Mouse (Mus musculus): ENCODE measurements around the gene Pofut2. TPM values are rescaled to one million over a fixed set of nuclear protein-coding genes. Genes with fewer than 3 reads are reported as not detected.

Gene Pofut2
- 119 and 137 TPM in 2 replicates for polyA plus RNA-seq (2016; fragmentation: Nextera tagmentation; extraction: Ambion mirVana)

DNA sequence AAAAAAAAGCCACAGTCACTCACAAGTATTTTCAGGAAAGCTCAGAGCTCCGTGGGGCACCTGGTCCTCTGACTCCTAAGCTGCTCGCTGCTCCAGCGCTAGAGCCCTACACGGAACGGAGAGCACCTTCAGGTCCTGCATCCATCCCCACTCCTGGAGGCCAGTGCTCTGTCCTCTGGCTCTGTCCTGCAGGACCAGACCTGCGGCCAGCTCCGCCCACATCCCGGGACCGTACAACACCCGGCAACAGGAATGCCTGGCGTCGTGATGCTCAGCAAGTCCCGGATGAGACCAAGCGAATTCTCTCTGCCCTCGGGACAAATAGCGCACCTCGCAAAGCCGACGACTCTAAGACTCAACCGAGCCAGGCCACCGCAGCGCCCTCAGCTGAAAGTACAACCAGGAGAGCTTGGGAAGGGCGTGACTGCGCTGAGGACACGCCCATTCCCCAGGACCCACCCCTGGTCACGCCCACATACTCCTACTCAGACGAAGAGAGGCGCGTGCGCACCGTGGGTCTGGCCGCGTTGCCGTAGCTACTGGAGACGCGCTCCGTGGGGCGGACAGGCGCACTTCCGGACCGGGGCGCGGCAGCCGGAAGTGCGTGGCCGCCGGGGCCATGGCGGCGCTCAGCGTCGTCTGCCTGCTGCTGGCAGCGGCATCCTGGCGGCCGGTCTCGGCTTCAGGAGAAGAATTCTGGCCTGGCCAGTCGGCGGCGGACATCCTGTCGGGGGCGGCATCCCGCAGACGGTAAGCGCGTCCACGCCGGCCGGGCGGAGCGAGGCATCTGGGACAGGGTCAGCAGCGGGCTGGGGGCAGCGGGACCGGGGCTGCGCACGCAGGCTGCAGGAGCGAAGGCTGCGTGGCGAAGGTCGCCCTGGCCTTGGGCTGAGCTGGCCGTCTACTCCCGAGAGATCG is at the start of gene Pofut2:
TSS of gene Pofut2 (plus strand) at position 515 of the 918 bp plus-strand sequence.
- Histone ChIP-seq H3K4me3 (peak within 1 kb of the TSS; percentile 83), H3K27me3 (ENCODE audit: insufficient read depth, poor library complexity, severe bottlenecking) (0 out of 2 replicates have a peak, but pooled peaks cover 9% of the 10 kb centered on the region), H3K4me1 (peaks cover 24% of the 10 kb centered on the region), H3K9me3 (no peaks in the 10 kb centered on the region), H3K27ac (peak within 1 kb of the TSS; percentile 97), H3K36me3 (peaks cover 38% of the 10 kb centered on the region)
- WGBS: under 1% methylated on average over 81 of the region's 81 CpGs
- DNase-seq (ENCODE audit: low spot score): peak; percentile 99

DNA sequence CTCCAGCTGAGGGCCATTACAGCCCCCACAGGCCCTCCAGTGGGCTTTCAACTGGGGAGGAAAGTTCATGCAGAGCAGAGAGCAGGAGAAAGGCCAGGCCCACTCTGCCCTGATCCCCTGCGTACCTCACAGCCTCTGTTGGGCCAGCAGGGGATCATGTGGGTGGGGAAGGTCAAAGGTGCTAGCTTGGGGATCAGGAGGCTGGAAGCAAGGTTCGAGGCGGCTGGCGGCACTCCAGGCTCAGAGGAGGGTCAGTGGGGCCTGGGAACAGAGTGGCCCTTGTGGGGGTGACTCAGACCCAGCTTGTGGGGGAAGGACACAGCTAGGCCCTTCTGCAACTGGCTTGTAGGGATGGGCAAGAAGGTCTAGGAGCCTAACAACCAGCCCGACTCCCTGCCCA is 49.8 kb upstream of the Pofut2 start:
- 58% methylated on average over 5 of the region's 5 CpGs for WGBS
- Histone ChIP-seq H3K4me1 (peaks cover 72% of the 10 kb centered on the region), H3K4me3 (no peak overlapping the region)

DNA sequence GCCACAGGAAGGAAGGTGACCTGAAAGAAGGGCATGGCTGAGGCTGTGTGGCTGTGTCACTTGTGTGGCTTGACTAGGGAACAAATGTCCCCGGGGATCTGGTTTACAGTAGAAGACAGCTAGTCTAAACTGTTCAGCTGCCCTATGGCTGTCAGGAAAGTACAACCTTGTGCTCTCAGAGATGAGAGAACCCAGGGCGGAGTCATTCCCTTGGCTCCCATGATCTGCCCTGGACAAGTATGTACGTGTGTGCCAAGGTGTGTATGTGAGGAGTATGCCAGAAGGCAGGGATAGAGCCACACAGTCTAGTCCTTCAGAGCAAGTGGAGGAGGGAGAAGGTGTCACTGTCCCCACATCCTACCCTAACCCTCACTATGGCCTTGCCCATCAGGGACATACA is 48.4 kb upstream of the Pofut2 start:
- peaks cover 76% of the 10 kb centered on the region for H3K4me1 ChIP-seq
- 91% methylated on average over 3 of the region's 3 CpGs for WGBS

More for the DNA sequence above, 49.8 kb upstream of the Pofut2 start:
- Histone ChIP-seq H3K27me3 (ENCODE audit: insufficient read depth, poor library complexity, severe bottlenecking) (no peaks in the 10 kb centered on the region), H3K9me3 (no peaks in the 10 kb centered on the region), H3K27ac (peak overlapping the region; percentile 73), H3K36me3 (no peaks in the 10 kb centered on the region)
- DNase-seq (ENCODE audit: low spot score): no peak

DNA sequence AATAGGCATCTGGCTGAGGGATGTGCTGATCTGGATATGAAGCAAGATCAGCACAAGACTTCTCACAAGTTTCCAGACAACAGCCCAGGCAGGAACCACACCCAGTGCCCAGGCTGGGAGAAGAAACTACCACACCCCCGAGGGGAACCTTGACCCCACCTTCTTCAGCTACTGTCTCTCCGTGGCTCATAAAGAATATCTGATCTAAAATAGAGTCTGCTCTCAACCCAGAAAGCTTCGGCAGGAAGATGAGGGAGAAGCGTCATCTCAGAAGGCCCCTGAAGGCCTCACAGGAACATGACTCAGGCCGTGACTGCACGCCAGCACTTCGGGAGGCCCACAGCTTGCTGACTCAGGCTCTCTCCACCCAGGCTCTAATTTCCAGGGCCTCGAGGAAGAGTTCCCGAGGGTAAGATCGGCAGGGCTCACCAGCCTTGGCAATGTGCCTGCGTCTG is 47.9 kb upstream of the Pofut2 start:
- no peak overlapping the region for H3K4me3 ChIP-seq
- H3K27ac ChIP-seq: peak overlapping the region; percentile 73
- H3K27me3 ChIP-seq (ENCODE audit: insufficient read depth, poor library complexity, severe bottlenecking): no peaks in the 10 kb centered on the region
- peak; percentile 85 for DNase-seq (ENCODE audit: low spot score)
- H3K4me1 ChIP-seq: peaks cover 81% of the 10 kb centered on the region
- H3K36me3 ChIP-seq: no peaks in the 10 kb centered on the region
- WGBS: 41% methylated on average over 11 of the region's 11 CpGs
- H3K9me3 ChIP-seq: no peaks in the 10 kb centered on the region

More for the DNA sequence above, 48.4 kb upstream of the Pofut2 start:
- Histone ChIP-seq H3K27ac (peak overlapping the region; percentile 73), H3K9me3 (no peaks in the 10 kb centered on the region), H3K36me3 (no peaks in the 10 kb centered on the region), H3K4me3 (no peak overlapping the region), H3K27me3 (ENCODE audit: insufficient read depth, poor library complexity, severe bottlenecking) (no peaks in the 10 kb centered on the region)
- no peak for DNase-seq (ENCODE audit: low spot score)

DNA sequence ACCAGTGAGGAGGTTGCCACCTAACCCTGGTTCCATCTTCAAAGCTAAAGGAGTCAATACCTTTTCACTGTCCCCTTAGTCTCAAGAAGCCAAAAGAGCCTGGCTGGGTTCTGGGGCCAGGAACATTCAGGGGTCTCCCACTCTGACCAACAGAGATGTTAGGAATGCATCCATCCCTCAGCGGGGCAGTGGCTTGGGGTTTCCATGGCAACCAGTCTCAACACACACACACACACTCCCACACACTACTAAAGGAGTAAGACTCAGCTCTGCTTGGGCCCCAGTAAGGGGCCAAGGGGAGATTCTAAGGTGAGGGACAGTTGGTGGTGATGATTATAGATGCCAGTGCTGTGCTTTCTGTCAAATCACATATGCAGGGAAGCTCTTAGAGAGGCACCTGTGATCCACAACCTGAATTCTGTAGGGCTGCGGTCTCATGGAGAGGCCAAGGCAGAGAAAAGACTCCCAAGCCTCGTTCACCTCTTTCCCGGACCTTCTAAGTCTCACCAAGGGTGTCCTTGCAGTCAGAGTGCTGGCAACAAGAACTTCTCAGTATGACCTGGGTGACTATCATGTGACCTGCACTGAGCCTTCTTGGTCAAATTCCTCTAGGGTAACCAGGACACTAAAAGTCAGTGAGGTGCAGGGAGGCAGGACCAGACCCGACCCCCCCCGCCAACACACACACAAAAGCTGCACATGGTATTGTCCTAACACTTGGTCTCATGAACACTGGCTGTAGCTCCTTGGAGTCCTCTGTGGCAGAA is 46.5 kb upstream of the Pofut2 start:
- Histone ChIP-seq H3K4me3 (no peak overlapping the region), H3K27ac (peak overlapping the region; percentile 73), H3K36me3 (no peaks in the 10 kb centered on the region), H3K27me3 (ENCODE audit: insufficient read depth, poor library complexity, severe bottlenecking) (no peaks in the 10 kb centered on the region), H3K9me3 (no peaks in the 10 kb centered on the region), H3K4me1 (peaks cover 84% of the 10 kb centered on the region)
- WGBS: 74% methylated on average over 6 of the region's 6 CpGs
- DNase-seq (ENCODE audit: low spot score): no peak

DNA sequence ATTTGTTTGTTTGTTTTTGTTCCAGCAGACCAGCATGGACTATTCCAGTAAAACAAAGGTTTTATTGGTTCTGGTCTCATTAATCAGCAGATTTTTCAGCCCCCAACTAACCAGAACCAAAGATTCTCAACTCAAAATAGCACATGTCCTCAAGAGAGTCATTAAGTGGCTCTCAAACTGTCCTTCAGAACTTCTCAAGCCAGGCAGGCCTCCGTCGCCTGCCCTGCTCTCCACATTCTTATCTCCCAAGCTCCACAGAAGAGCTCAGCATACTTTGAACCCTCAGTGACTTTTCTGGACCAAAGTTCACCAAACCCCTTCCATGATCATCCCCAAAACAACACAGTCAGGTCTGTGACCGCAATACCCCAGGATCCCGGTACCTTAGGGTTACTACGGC is 45.5 kb upstream of the Pofut2 start:
- 69% methylated on average over 5 of the region's 5 CpGs for WGBS
- no peaks in the 10 kb centered on the region for H3K36me3 ChIP-seq
- no peak overlapping the region for H3K4me3 ChIP-seq
- H3K27ac ChIP-seq: peak overlapping the region; percentile 73
- peaks cover 89% of the 10 kb centered on the region for H3K4me1 ChIP-seq
- no peaks in the 10 kb centered on the region for H3K9me3 ChIP-seq
- no peaks in the 10 kb centered on the region for H3K27me3 ChIP-seq (ENCODE audit: insufficient read depth, poor library complexity, severe bottlenecking)
- no peak for DNase-seq (ENCODE audit: low spot score)

DNA sequence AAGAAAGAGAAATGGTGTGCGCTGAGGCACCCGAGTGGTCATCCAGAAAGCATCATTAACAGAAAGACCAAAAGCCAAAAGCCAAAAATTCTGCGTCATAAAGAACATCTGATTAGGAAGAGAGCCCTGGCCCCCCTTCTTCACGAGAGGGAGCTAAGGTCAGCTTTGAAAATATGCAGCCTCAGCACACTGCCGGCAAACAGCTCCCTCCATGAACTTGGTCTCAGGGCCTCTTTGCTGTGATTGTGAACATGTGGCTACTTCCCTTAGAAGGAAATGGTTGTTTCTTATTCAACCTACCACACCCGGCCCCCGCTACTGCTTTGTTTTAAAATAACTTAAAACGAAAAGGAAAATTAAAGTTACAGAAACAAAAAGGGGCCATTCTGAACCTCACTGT is 44.4 kb upstream of the Pofut2 start:
- no peak for DNase-seq (ENCODE audit: low spot score)
- peak overlapping the region; percentile 73 for H3K27ac ChIP-seq
- no peaks in the 10 kb centered on the region for H3K27me3 ChIP-seq (ENCODE audit: insufficient read depth, poor library complexity, severe bottlenecking)
- no peaks in the 10 kb centered on the region for H3K36me3 ChIP-seq
- WGBS: 51% methylated on average over 8 of the region's 8 CpGs
- peaks cover 82% of the 10 kb centered on the region for H3K4me1 ChIP-seq
- H3K9me3 ChIP-seq: no peaks in the 10 kb centered on the region
- no peak overlapping the region for H3K4me3 ChIP-seq

DNA sequence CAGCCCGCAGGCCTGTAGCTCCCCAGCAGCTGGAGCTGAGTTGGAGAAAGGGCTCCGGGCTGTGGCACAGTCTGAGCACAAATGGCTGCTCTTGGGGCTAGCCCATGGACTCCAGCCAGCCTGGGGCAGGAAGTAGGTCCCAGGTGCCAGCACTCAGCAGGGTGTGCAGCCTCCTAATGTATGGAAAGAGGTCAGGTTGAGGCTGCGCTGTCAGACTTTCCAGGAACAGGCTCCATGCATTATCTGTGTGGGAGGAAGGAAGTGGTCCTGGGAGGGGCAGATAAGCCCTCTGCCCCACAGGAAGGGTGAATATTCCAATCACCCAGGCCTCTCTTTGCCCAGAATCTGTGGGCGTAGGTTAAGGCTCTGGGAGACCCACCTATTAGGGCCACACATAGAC is 43.4 kb upstream of the Pofut2 start:
- Histone ChIP-seq H3K27me3 (ENCODE audit: insufficient read depth, poor library complexity, severe bottlenecking) (no peaks in the 10 kb centered on the region), H3K27ac (peak overlapping the region; percentile 73), H3K9me3 (no peaks in the 10 kb centered on the region), H3K4me1 (peaks cover 87% of the 10 kb centered on the region), H3K4me3 (no peak overlapping the region), H3K36me3 (no peaks in the 10 kb centered on the region)
- 31% methylated on average over 4 of the region's 4 CpGs for WGBS
- no peak for DNase-seq (ENCODE audit: low spot score)

DNA sequence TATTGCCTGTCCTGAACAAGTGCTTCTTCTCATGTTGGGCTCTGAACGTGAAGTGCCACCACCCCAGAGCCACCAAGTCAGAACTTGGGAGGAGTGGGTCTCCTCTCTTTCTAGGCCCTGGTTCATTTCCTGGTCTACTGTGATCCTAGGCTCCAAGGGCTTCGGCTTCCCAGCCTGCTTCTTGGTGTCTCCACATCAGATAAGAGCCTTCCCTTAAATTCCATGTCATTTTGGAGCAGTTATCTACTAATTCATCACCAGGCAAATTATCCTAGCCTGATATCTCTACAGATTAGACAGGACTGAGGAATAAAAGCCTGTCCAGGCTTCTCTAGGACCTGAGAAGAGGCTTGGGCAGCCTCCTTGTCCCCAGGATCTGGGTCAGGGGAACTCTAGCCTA is 42.7 kb upstream of the Pofut2 start:
- WGBS: 68% methylated on average over 2 of the region's 2 CpGs
- Histone ChIP-seq H3K9me3 (no peaks in the 10 kb centered on the region), H3K27ac (peak overlapping the region; percentile 73), H3K4me1 (peaks cover 87% of the 10 kb centered on the region), H3K4me3 (no peak overlapping the region), H3K36me3 (no peaks in the 10 kb centered on the region), H3K27me3 (ENCODE audit: insufficient read depth, poor library complexity, severe bottlenecking) (no peaks in the 10 kb centered on the region)
- DNase-seq (ENCODE audit: low spot score): no peak

DNA sequence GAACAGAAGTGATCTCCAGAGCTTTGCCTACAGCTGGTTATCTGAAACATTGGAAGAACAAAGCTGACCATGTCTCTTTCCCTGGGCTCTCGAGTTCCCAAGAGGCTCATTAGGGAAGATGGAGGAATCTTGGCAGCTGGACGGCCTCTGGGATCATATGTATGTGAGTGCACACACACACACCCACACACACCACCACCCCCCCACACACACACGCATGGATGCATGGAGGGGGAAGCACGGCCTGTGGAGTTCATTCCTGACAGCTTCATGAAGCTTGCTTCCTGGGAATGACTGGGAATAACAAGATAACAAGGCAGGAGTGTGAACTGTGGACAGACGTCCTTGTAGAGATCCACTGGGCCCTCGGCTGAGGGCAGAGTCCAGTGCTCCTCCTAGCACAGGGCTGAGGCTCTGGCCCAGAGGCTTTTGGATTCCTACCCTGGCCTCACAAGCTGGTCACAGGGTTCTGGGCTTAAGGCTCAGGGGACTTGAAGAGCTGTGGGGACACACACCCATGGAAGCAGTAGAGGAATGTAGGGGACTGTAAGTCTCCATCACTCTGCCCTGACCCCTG is 41.8 kb upstream of the Pofut2 start:
- peak overlapping the region; percentile 73 for H3K27ac ChIP-seq
- 27% methylated on average over 6 of the region's 6 CpGs for WGBS

DNA sequence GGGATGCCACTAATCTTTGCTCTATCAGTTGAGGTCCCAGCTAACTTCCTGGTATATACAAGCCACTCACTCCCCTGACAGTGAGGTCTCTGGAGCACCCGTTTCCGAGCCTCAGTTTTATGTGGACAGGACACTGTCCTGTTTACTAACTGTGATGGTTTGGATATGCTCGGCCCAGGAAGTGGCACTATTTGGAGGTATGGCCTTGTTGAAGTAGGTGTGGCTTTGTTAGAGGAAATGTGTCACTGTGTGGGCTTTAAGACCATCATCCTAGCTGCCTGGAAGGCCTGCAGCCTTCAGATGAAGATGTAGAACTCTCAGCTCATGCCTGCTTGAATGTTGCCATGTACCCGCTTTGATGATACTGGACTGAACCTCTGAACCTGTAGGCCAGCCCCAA is 41.0 kb upstream of the Pofut2 start:
- WGBS: 85% methylated on average over 4 of the region's 4 CpGs
- no peaks in the 10 kb centered on the region for H3K27me3 ChIP-seq (ENCODE audit: insufficient read depth, poor library complexity, severe bottlenecking)
- no peak for DNase-seq (ENCODE audit: low spot score)
- H3K27ac ChIP-seq: peak overlapping the region; percentile 73
- H3K4me1 ChIP-seq: peaks cover 79% of the 10 kb centered on the region
- no peaks in the 10 kb centered on the region for H3K36me3 ChIP-seq
- H3K9me3 ChIP-seq: no peaks in the 10 kb centered on the region
- no peak overlapping the region for H3K4me3 ChIP-seq

More for the DNA sequence above, 41.8 kb upstream of the Pofut2 start:
- H3K27me3 ChIP-seq (ENCODE audit: insufficient read depth, poor library complexity, severe bottlenecking): no peaks in the 10 kb centered on the region
- H3K4me1 ChIP-seq: peaks cover 84% of the 10 kb centered on the region
- no peaks in the 10 kb centered on the region for H3K9me3 ChIP-seq
- no peaks in the 10 kb centered on the region for H3K36me3 ChIP-seq
- no peak overlapping the region for H3K4me3 ChIP-seq
- DNase-seq (ENCODE audit: low spot score): no peak

DNA sequence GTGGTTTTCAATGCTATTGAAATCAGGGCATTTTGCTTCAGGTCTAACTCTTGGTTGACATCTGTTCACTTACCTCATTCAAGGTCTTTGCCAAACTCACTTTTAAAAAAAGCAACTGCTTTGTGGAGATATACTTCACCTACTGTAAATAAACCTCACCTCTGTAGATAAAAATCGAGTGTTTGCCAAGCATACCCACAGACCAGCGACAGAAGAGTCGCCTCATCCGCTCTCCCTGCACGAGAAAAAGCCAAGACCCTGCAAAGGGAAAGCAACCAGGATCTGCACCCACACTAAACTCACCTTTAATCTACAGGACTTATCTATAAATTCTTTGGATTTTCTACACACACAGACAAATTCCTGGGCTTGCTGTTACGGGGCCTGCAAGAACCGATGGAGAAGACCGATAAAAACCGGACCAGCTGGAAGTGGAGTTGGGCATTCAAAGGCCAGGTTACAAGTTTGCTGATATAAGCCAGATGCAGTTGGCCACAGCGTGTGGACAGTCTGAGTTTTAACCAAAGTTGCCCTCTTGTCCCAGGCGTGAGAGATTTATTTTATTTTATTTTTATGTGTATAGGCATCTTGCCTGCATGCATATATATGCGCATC is 39.5 kb upstream of the Pofut2 start:
- H3K4me3 ChIP-seq: no peak overlapping the region
- DNase-seq (ENCODE audit: low spot score): no peak
- no peaks in the 10 kb centered on the region for H3K9me3 ChIP-seq
- no peaks in the 10 kb centered on the region for H3K36me3 ChIP-seq
- peaks cover 74% of the 10 kb centered on the region for H3K4me1 ChIP-seq
- no peaks in the 10 kb centered on the region for H3K27me3 ChIP-seq (ENCODE audit: insufficient read depth, poor library complexity, severe bottlenecking)
- 64% methylated on average over 12 of the region's 12 CpGs for WGBS
- peak overlapping the region; percentile 82 for H3K27ac ChIP-seq

Data from heart, embryonic 10.5 days (tissue).